9 mouse cellular contexts compared by ENCODE assay signal in the genomic region with DNA sequence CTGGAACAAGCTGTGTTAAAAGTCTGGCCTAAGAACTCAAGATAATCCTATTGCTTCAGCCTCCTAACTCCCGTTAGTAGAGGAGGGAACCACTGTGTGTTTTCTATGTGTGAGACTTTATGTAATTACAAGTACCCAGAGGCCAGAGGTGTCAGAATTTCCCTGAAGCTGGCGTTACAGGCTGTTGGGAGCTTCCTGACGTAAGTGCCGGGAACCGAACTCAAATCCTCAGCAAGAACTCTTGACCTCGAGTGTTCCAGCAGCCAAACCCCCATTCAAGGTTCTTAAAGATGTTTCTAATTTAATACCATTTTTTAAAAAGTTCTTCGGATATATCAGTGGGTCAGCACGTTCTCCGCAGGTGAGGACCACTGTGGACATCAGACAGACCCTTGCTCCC. TPM values are rescaled to one million over a fixed set of nuclear protein-coding genes. Genes with fewer than 3 reads are reported as not detected.
DNase-seq lines count a peak whose midpoint lies in the region; ATAC-seq and TF ChIP-seq lines count a peak whose summit lies in the region.
"Had no signal": no experiment of that assay in that cellular context is flagged by ENCODE, and none has a peak within 500 bp of the region (broad histone marks: within the 10 kb centered on the region; RNA-seq: fewer than 3 reads in every experiment).

No protein-coding gene starts in this region.

- TF ChIP-seq CTCF in layer of hippocampus, adult 2 months (conservative IDR thresholded peaks at IDR 0.05), result no peak

- 8% methylated on average over 9 of the region's 9 CpGs for WGBS in embryonic facial prominence, embryonic 13.5 days
- WGBS in intestine, embryonic 14.5 days, result 9% methylated on average over 9 of the region's 9 CpGs

- H3K79me2 ChIP-seq in myocyte (ENCODE audit: control insufficient read depth, insufficient read depth), result peaks cover 42% of the 10 kb centered on the region

- H3K4me2 ChIP-seq in embryonic facial prominence, embryonic 13.5 days, result peak overlapping the region; percentile 80
- peak overlapping the region; percentile 81 for H3K4me2 ChIP-seq in intestine, embryonic 14.5 days (ENCODE audit: low read length)
- H3K4me2 ChIP-seq in myocyte (ENCODE audit: low read depth), result peak overlapping the region; percentile 69

- H3K4me1 ChIP-seq in embryonic facial prominence, embryonic 13.5 days, result peaks cover 46% of the 10 kb centered on the region
- peaks cover 23% of the 10 kb centered on the region for H3K4me1 ChIP-seq in intestine, embryonic 14.5 days (replicated peaks; ENCODE audit: control insufficient read depth, insufficient read depth, low read length)

- no peak for TF ChIP-seq POLR2A in myocyte (IDR thresholded peaks at IDR 0.05; ENCODE audit: insufficient read length, low read depth)

- ATAC-seq in embryonic facial prominence, embryonic 13.5 days (ENCODE audit: insufficient number of reproducible peaks, insufficient read depth, low FRiP score, low TSS enrichment, low read depth), result no peak
- ATAC-seq in intestine, embryonic 14.5 days (replicated peaks; ENCODE audit: low FRiP score, low TSS enrichment, low read depth), result no peak
- no peak for ATAC-seq in inflammation-experienced regulatory T-cells, adult 6 months

- 0 out of 2 replicates have a peak overlapping the region, but pooled peaks have one; percentile 91 for H3K9ac ChIP-seq in embryonic facial prominence, embryonic 13.5 days
- no peak overlapping the region; the same call in 1 of the 2 replicates for H3K9ac ChIP-seq in intestine, embryonic 14.5 days (ENCODE audit: low read length)
- H3K9ac ChIP-seq: liver, embryonic 14.5 days had no signal

- H3K4me3 ChIP-seq in layer of hippocampus, adult 2 months, result peak overlapping the region; percentile 91
- H3K4me3 ChIP-seq in embryonic facial prominence, embryonic 13.5 days, result peak overlapping the region; percentile 79
- H3K4me3 ChIP-seq in intestine, embryonic 14.5 days (ENCODE audit: low read depth, low read length), result peak overlapping the region; percentile 70
- peak overlapping the region; percentile 71 for H3K4me3 ChIP-seq in myocyte

- H3ac ChIP-seq in myocyte (ENCODE audit: control insufficient read depth, insufficient read length), result peak overlapping the region; percentile 86

- H3K27ac ChIP-seq in layer of hippocampus, adult 2 months, result peak overlapping the region; percentile 98; the same call in 1 of the 2 replicates
- 0 out of 2 replicates have a peak overlapping the region, but pooled peaks have one; percentile 28 for H3K27ac ChIP-seq in embryonic facial prominence, embryonic 13.5 days
- H3K27ac ChIP-seq in intestine, embryonic 14.5 days (ENCODE audit: low read depth), result peak overlapping the region; percentile 83
- H3K27ac ChIP-seq: liver, embryonic 14.5 days had no signal

- H3K27me3 ChIP-seq in embryonic facial prominence, embryonic 13.5 days, result peaks cover 8% of the 10 kb centered on the region
- H3K27me3 ChIP-seq in intestine, embryonic 14.5 days (replicated peaks; ENCODE audit: control insufficient read depth, insufficient read depth, low read length), result no peaks in the 10 kb centered on the region
- H3K27me3 ChIP-seq in myocyte (ENCODE audit: control insufficient read depth, insufficient read depth, insufficient read length), result no peaks in the 10 kb centered on the region

- no peak for DNase-seq in layer of hippocampus, adult 2 months (ENCODE audit: low spot score in 2 of 2)
- DNase-seq in layer of hippocampus, postnatal 36 days, result no peak
- DNase-seq in intestine, embryonic 14.5 days (ENCODE audit: low spot score), result no peak
- DNase-seq in cerebellum, adult 11-12 months, result no peak
- DNase-seq in T-cell, adult 2 months (ENCODE audit: low spot score), result no peak

- no peaks in the 10 kb centered on the region for H3K36me3 ChIP-seq in embryonic facial prominence, embryonic 13.5 days
- H3K36me3 ChIP-seq in intestine, embryonic 14.5 days (ENCODE audit: control insufficient read depth, insufficient read depth, low read length), result no peaks in the 10 kb centered on the region
- no peaks in the 10 kb centered on the region for H3K36me3 ChIP-seq in myocyte (ENCODE audit: control insufficient read depth, insufficient read depth)

- H3K9me3 ChIP-seq in embryonic facial prominence, embryonic 13.5 days, result no peaks in the 10 kb centered on the region
- peaks cover 3% of the 10 kb centered on the region; the same call in 1 of the 2 replicates for H3K9me3 ChIP-seq in intestine, embryonic 14.5 days (ENCODE audit: control insufficient read depth, low read length)

TF ChIP-seq in myocyte, 11 proteins besides CTCF, POLR2A, EP300 and RAD21:
- no peak for TF ChIP-seq POLR2AphosphoS2 (IDR thresholded peaks at IDR 0.05; ENCODE audit: insufficient read length, low read depth)

RNA-seq across cellular contexts. Expression of gene Cdr2l, which starts 0.4 kb away (rescaled TPM):
- 10 to 100 TPM; 21.9 to 26.1 TPM for total RNA-seq in layer of hippocampus, adult 2 months (2021)
- total RNA-seq in layer of hippocampus, postnatal 36 days (2021), result 10 to 100 TPM; 25.3 to 25.7 TPM
- polyA plus RNA-seq in embryonic facial prominence, embryonic 13.5 days (2015; fragmentation: Nextera tagmentation; extraction: Ambion mirVana), result 12.3 and 14.1 TPM in 2 replicates
- 10.6 and 11.6 TPM in 2 replicates for polyA plus RNA-seq in intestine, embryonic 14.5 days (2014; fragmentation: Nextera tagmentation; extraction: Ambion mirVana)
- polyA plus RNA-seq in myocyte (2012; fragmentation: generic; extraction: Trizol), result 52.8 TPM
- polyA plus RNA-seq in inflammation-experienced regulatory T-cells, adult 6 months (2017; shearing (Covaris generic)), result not detected

RNA-seq across cellular contexts. Expression of gene Hid1, which starts 13.7 kb away (rescaled TPM):
- total RNA-seq in layer of hippocampus, adult 2 months (2021), result 100 to 1,000 TPM; 110 to 119 TPM
- total RNA-seq in layer of hippocampus, postnatal 36 days (2021), result 100 to 1,000 TPM; 106 to 109 TPM
- polyA plus RNA-seq in embryonic facial prominence, embryonic 13.5 days (2015; fragmentation: Nextera tagmentation; extraction: Ambion mirVana), result 4.0 and 6.2 TPM in 2 replicates
- 11.5 and 14.4 TPM in 2 replicates for polyA plus RNA-seq in intestine, embryonic 14.5 days (2014; fragmentation: Nextera tagmentation; extraction: Ambion mirVana)
- 63.1 TPM for polyA plus RNA-seq in myocyte (2012; fragmentation: generic; extraction: Trizol)
- 1 to 10 TPM; 1.9 to 3.4 (median 2.6) TPM for polyA plus RNA-seq in inflammation-experienced regulatory T-cells, adult 6 months (2017; shearing (Covaris generic))

RNA-seq across cellular contexts. Expression of gene Mrpl58, which starts 22.3 kb away (rescaled TPM):
- 100 to 1,000 TPM; 100 to 105 TPM for total RNA-seq in layer of hippocampus, adult 2 months (2021)
- total RNA-seq in layer of hippocampus, postnatal 36 days (2021), result 100 to 1,000 TPM in 1 of 2 experiments, 10 to 100 TPM in 1; 98.1 to 105 TPM
- 173 and 181 TPM in 2 replicates for polyA plus RNA-seq in embryonic facial prominence, embryonic 13.5 days (2015; fragmentation: Nextera tagmentation; extraction: Ambion mirVana)
- polyA plus RNA-seq in intestine, embryonic 14.5 days (2014; fragmentation: Nextera tagmentation; extraction: Ambion mirVana), result 218 and 224 TPM in 2 replicates
- polyA plus RNA-seq in myocyte (2012; fragmentation: generic; extraction: Trizol), result 201 TPM
- 100 to 1,000 TPM; 173 to 208 (median 179) TPM for polyA plus RNA-seq in inflammation-experienced regulatory T-cells, adult 6 months (2017; shearing (Covaris generic))

RNA-seq across cellular contexts. Expression of gene Atp5h, which starts 38.5 kb away (rescaled TPM):
- 100 to 1,000 TPM; 467 to 494 TPM for total RNA-seq in layer of hippocampus, adult 2 months (2021)
- total RNA-seq in layer of hippocampus, postnatal 36 days (2021), result 100 to 1,000 TPM; 478 to 524 TPM
- polyA plus RNA-seq in embryonic facial prominence, embryonic 13.5 days (2015; fragmentation: Nextera tagmentation; extraction: Ambion mirVana), result 880 and 943 TPM in 2 replicates
- polyA plus RNA-seq in intestine, embryonic 14.5 days (2014; fragmentation: Nextera tagmentation; extraction: Ambion mirVana), result 899 and 962 TPM in 2 replicates
- 693 TPM for polyA plus RNA-seq in myocyte (2012; fragmentation: generic; extraction: Trizol)
- 100 to 1,000 TPM; 696 to 777 (median 721) TPM for polyA plus RNA-seq in inflammation-experienced regulatory T-cells, adult 6 months (2017; shearing (Covaris generic))

RNA-seq across cellular contexts. Expression of gene Kctd2, which starts 38.7 kb away (rescaled TPM):
- 10 to 100 TPM; 74.5 to 74.6 TPM for total RNA-seq in layer of hippocampus, adult 2 months (2021)
- 10 to 100 TPM; 69.2 to 77.4 TPM for total RNA-seq in layer of hippocampus, postnatal 36 days (2021)
- 9.6 and 17.5 TPM in 2 replicates for polyA plus RNA-seq in embryonic facial prominence, embryonic 13.5 days (2015; fragmentation: Nextera tagmentation; extraction: Ambion mirVana)
- 11.0 and 18.8 TPM in 2 replicates for polyA plus RNA-seq in intestine, embryonic 14.5 days (2014; fragmentation: Nextera tagmentation; extraction: Ambion mirVana)
- polyA plus RNA-seq in myocyte (2012; fragmentation: generic; extraction: Trizol), result 27.3 TPM
- 10 to 100 TPM in 2 of 3 experiments, 1 to 10 TPM in 1; 5.6 to 15.7 (median 14.9) TPM for polyA plus RNA-seq in inflammation-experienced regulatory T-cells, adult 6 months (2017; shearing (Covaris generic))

Comparison
In these comparisons a context has a peak if more than half of its experiments do, and no peak if none do; other contexts are left out.
1. H3K27ac ChIP-seq: peak in every context shown above with its lines; median percentile 98 in layer of hippocampus, adult 2 months; 83 in intestine, embryonic 14.5 days; 28 in embryonic facial prominence, embryonic 13.5 days.
2. RNA of gene Cdr2l, which starts 0.4 kb away (polyA plus RNA-seq): 52.8 TPM in myocyte (single experiment), 12.3 to 14.1 TPM in embryonic facial prominence, embryonic 13.5 days and 10.6 to 11.6 TPM in intestine, embryonic 14.5 days; not detected in inflammation-experienced regulatory T-cells, adult 6 months; every median in the first group is over 10 times any median in the second.
3. Peak in every context shown above with its lines, with median percentiles within 50 percentile points of each other: H3K4me3 ChIP-seq and H3K4me2 ChIP-seq.